Mouse (Mus musculus) liver, adult 2 months (tissue): Measurements from ENCODE around the gene Rasal1.

ENCODE experiments used
- CTCF ChIP-seq: fragments of 200-500 bp; IDR thresholded peaks from 2 replicates; pipeline ENCODE4 v1.5.1; 2011; ENCODE audit warnings: low read depth, low read length, control low read depth
- POLR2A ChIP-seq: fragments of 200-500 bp; IDR thresholded peaks from 2 replicates; pipeline ENCODE4 v1.6.1; 2011; ENCODE audit warnings: low read length, control low read depth; ENCODE audit not compliant: insufficient read depth; ENCODE audit errors: extremely low read depth

GRCm38 (mm10) chr5:120634860-120635259 lies 13.8 kb upstream of the Rasal1 start:
- TF ChIP-seq CTCF (no peak), POLR2A (no peak)
